Mouse (Mus musculus) cerebellum, adult 2 months (tissue): ENCODE results near the gene Itpr1. TPM values are rescaled to one million over a fixed set of nuclear protein-coding genes. Genes with fewer than 3 reads are reported as not detected.

Experiments
- DNase-seq, 2 experiments: peaks; one replicate each; pipeline ENCODE4 v3.0.0; 2021
- H3K27ac ChIP-seq: fragments of 200-500 bp; 2 replicates; pipeline ENCODE4 v1.5.1; 2012; ENCODE audit warnings: low read length, control low read depth, inconsistent platforms; ENCODE audit not compliant: insufficient read depth
- H3K27me3 ChIP-seq: fragments of 200-500 bp; 2 replicates; pipeline ENCODE4 v1.6.1; 2012; ENCODE audit warnings: inconsistent platforms, mild to moderate bottlenecking, low read length, moderate library complexity; ENCODE audit not compliant: control insufficient read depth, insufficient read depth
- H3K4me1 ChIP-seq: fragments of 200-500 bp; 2 replicates; pipeline ENCODE4 v1.6.1; 2011; ENCODE audit warnings: low read length; ENCODE audit not compliant: control insufficient read depth, insufficient read depth
- H3K4me3 ChIP-seq: fragments of 200-500 bp; replicated peaks from 2 replicates; pipeline ENCODE3; 2011; ENCODE audit warnings: mild to moderate bottlenecking, low read depth, low read length, control low read depth; ENCODE audit not compliant: insufficient read depth
- CTCF ChIP-seq: fragments of 200-500 bp; IDR thresholded peaks from 2 replicates; pipeline ENCODE4 v1.5.1; 2011; ENCODE audit warnings: low read depth, mild to moderate bottlenecking, control low read depth, low read length, moderate library complexity, borderline replicate concordance; ENCODE audit not compliant: insufficient read depth
- POLR2A ChIP-seq: fragments of 200-500 bp; IDR thresholded peaks from 2 replicates; pipeline ENCODE4 v1.6.1; 2011; ENCODE audit warnings: low read length, control low read depth, borderline replicate concordance; ENCODE audit not compliant: insufficient read depth
- WGBS: fragments of 180-500 bp; shearing (Covaris S2); methylation state at CpG from one replicate; pipeline ENCODE4 v1.1.7; 2018; 5-methylcytosine and 5-hydroxymethylcytosine counted together
- polyA plus RNA-seq: library from polyadenylated mRNA; depleted of rRNA; stranded (reverse); fragments of >200 nt; gene quantifications from 2 replicates; pipeline ENCODE4 v1.2.3, GENCODE M21; 2012

The Itpr1 gene
- polyA plus RNA-seq, 1 experiment: 529 TPM

- DNase-seq: no peak
- Histone ChIP-seq H3K4me3 (no peak overlapping the region), H3K27me3 (no peaks in the 10 kb centered on the region), H3K4me1 (no peaks in the 10 kb centered on the region), H3K27ac (no peak overlapping the region)
- 57% methylated on average over 8 of the region's 8 CpGs for WGBS
- no peak for TF ChIP-seq POLR2A
- no peak for TF ChIP-seq CTCF
These were observed 24.7 kb downstream of the Itpr1 start for GRCm38 (mm10) chr6:108237585-108237984.

- Histone ChIP-seq H3K27ac (no peak overlapping the region), H3K4me1 (no peaks in the 10 kb centered on the region), H3K27me3 (no peaks in the 10 kb centered on the region), H3K4me3 (no peak overlapping the region)
- TF ChIP-seq CTCF (no peak), POLR2A (no peak)
- no peak for DNase-seq
- 75% methylated on average over 4 of the region's 4 CpGs for WGBS
These were observed 25.1 kb downstream of the Itpr1 start for GRCm38 (mm10) chr6:108238011-108238410.

GRCm38 (mm10) chr6:108239056-108239455 lies 26.2 kb downstream of the Itpr1 start:
- no peaks in the 10 kb centered on the region for H3K4me1 ChIP-seq
- H3K4me3 ChIP-seq: no peak overlapping the region
- no peak for DNase-seq
- 80% methylated on average over 4 of the region's 4 CpGs for WGBS
- H3K27me3 ChIP-seq: no peaks in the 10 kb centered on the region
- TF ChIP-seq POLR2A (no peak), CTCF (no peak)
- no peak overlapping the region for H3K27ac ChIP-seq

- Histone ChIP-seq H3K27ac (no peak overlapping the region), H3K4me3 (no peak overlapping the region), H3K27me3 (no peaks in the 10 kb centered on the region), H3K4me1 (no peaks in the 10 kb centered on the region)
- no peak for DNase-seq
- TF ChIP-seq POLR2A (no peak), CTCF (no peak)
- whole genome bisulfite sequencing: 85% methylated on average over 1 of the region's 1 CpGs
These were observed 27.1 kb downstream of the Itpr1 start for GRCm38 (mm10) chr6:108240004-108240403.

GRCm38 (mm10) chr6:108240754-108241153 lies 27.9 kb downstream of the Itpr1 start:
- no peak overlapping the region for H3K4me3 ChIP-seq
- H3K4me1 ChIP-seq: no peaks in the 10 kb centered on the region
- TF ChIP-seq CTCF: no peak
- TF ChIP-seq POLR2A: no peak
- no peak for DNase-seq
- 27% methylated on average over 5 of the region's 5 CpGs for WGBS
- no peak overlapping the region for H3K27ac ChIP-seq
- H3K27me3 ChIP-seq: no peaks in the 10 kb centered on the region

GRCm38 (mm10) chr6:108244571-108244970 lies 31.7 kb downstream of the Itpr1 start:
- no peaks in the 10 kb centered on the region for H3K4me1 ChIP-seq
- no peak overlapping the region for H3K4me3 ChIP-seq
- DNase-seq: no peak
- H3K27ac ChIP-seq: no peak overlapping the region
- TF ChIP-seq CTCF: no peak
- no peak for TF ChIP-seq POLR2A
- WGBS: 88% methylated on average over 8 of the region's 8 CpGs
- no peaks in the 10 kb centered on the region for H3K27me3 ChIP-seq

GRCm38 (mm10) chr6:108246369-108247085 lies 33.6 kb downstream of the Itpr1 start:
- H3K27ac ChIP-seq: no peak overlapping the region
- TF ChIP-seq POLR2A: no peak
- no peak for TF ChIP-seq CTCF
- DNase-seq: no peak
- WGBS: 80% methylated on average over 3 of the region's 3 CpGs
- H3K4me3 ChIP-seq: no peak overlapping the region
- no peaks in the 10 kb centered on the region for H3K27me3 ChIP-seq
- no peaks in the 10 kb centered on the region for H3K4me1 ChIP-seq

- Histone ChIP-seq H3K4me3 (no peak overlapping the region), H3K27ac (no peak overlapping the region), H3K4me1 (no peaks in the 10 kb centered on the region), H3K27me3 (no peaks in the 10 kb centered on the region)
- no peak for TF ChIP-seq POLR2A
- no peak for TF ChIP-seq CTCF
- WGBS: 83% methylated on average over 3 of the region's 3 CpGs
- DNase-seq: no peak
These were observed 34.3 kb downstream of the Itpr1 start for GRCm38 (mm10) chr6:108247211-108247610.
